Mouse (Mus musculus): ENCODE results near the gene Mylk.

- TF ChIP-seq POLR2A (IDR thresholded peaks at IDR 0.05; ENCODE audit: low read depth, low read length) (no peak), CTCF (IDR thresholded peaks at IDR 0.05; ENCODE audit: extremely low read depth, insufficient read length, insufficient replicate concordance, low read depth, low read length) (no peak)
These were observed 89.5 kb downstream of the Mylk start for GRCm38 (mm10) chr16:34834477-34834876.

Measured in small intestine, adult 2 months (tissue).